Mouse (Mus musculus): ENCODE measurements around the gene Gamt.

Gene Gamt

GRCm38 (mm10) chr10:80260642-80261584, at the start of gene Gamt, which contains the start of gene Dazap1:
Gamt (minus strand) TSS chr10:80261012.
Dazap1 (plus strand) TSS chr10:80261486.
- DNase-seq (ENCODE audit: low spot score), result peak; percentile 97

- DNase-seq (ENCODE audit: low spot score), result no peak
These were observed 44.0 kb upstream of the Gamt start for GRCm38 (mm10) chr10:80304862-80305261.

- DNase-seq (ENCODE audit: low spot score), result no peak
These were observed 43.6 kb upstream of the Gamt start for GRCm38 (mm10) chr10:80304458-80304857.

GRCm38 (mm10) chr10:80302471-80302881, 41.7 kb upstream of the Gamt start:
- peak; percentile 57 for DNase-seq (ENCODE audit: low spot score)

GRCm38 (mm10) chr10:80302082-80302355, 41.2 kb upstream of the Gamt start:
- DNase-seq (ENCODE audit: low spot score), result no peak

GRCm38 (mm10) chr10:80301256-80302081, 40.7 kb upstream of the Gamt start:
- no peak for DNase-seq (ENCODE audit: low spot score)

GRCm38 (mm10) chr10:80300672-80301181, 39.9 kb upstream of the Gamt start:
- DNase-seq (ENCODE audit: low spot score), result no peak

- no peak for DNase-seq (ENCODE audit: low spot score)
These were observed 39.0 kb upstream of the Gamt start for GRCm38 (mm10) chr10:80299824-80300223.

GRCm38 (mm10) chr10:80299301-80299700, 38.5 kb upstream of the Gamt start:
- DNase-seq (ENCODE audit: low spot score), result no peak

- no peak for DNase-seq (ENCODE audit: low spot score)
These were observed 37.9 kb upstream of the Gamt start for GRCm38 (mm10) chr10:80298571-80299281.

- no peak for DNase-seq (ENCODE audit: low spot score)
These were observed 36.8 kb upstream of the Gamt start for GRCm38 (mm10) chr10:80297526-80298133.

- no peak for DNase-seq (ENCODE audit: low spot score)
These were observed 36.0 kb upstream of the Gamt start for GRCm38 (mm10) chr10:80296824-80297223.

GRCm38 (mm10) chr10:80295618-80296425, 35.0 kb upstream of the Gamt start, which contains the start of gene Apc2:
Apc2 (plus strand) TSS chr10:80295977.
- DNase-seq (ENCODE audit: low spot score), result peak; percentile 50

GRCm38 (mm10) chr10:80294788-80295303, 34.0 kb upstream of the Gamt start:
- DNase-seq (ENCODE audit: low spot score), result no peak

- DNase-seq (ENCODE audit: low spot score), result no peak
These were observed 33.5 kb upstream of the Gamt start for GRCm38 (mm10) chr10:80294311-80294710.

- DNase-seq (ENCODE audit: low spot score), result no peak
These were observed 32.5 kb upstream of the Gamt start for GRCm38 (mm10) chr10:80293325-80293724.

GRCm38 (mm10) chr10:80292251-80293146, 31.7 kb upstream of the Gamt start, which contains the start of gene Rps15:
Rps15 (plus strand) TSS chr10:80292453.
- DNase-seq (ENCODE audit: low spot score), result peak; percentile 89

- no peak for DNase-seq (ENCODE audit: low spot score)
These were observed 27.8 kb upstream of the Gamt start for GRCm38 (mm10) chr10:80288657-80289056.

GRCm38 (mm10) chr10:80288097-80288496, 27.3 kb upstream of the Gamt start:
- DNase-seq (ENCODE audit: low spot score), result no peak
